ENCODE assay signal across 26 mouse cellular contexts in genomic region chr2:68232929-68233328, GRCm38 (mm10).
"Had no signal": no experiment of that assay in that cellular context is flagged by ENCODE, and none has a peak within 500 bp of the region (broad histone marks: within the 10 kb centered on the region; RNA-seq: fewer than 3 reads in every experiment).

No protein-coding gene starts in this region.

- H3K27me3 ChIP-seq: heart, embryonic 13.5 days; heart, embryonic 15.5 days; hindbrain, embryonic 13.5 days; hindbrain, embryonic 15.5 days; kidney, embryonic 15.5 days; limb, embryonic 12.5 days; liver, embryonic 13.5 days had no signal

- H3K4me3 ChIP-seq: gastrocnemius, adult 2 months; heart, embryonic 13.5 days; heart, embryonic 15.5 days; hindbrain, embryonic 13.5 days; hindbrain, embryonic 15.5 days; kidney, embryonic 15.5 days; limb, embryonic 10.5 days; limb, embryonic 12.5 days; liver, embryonic 13.5 days had no signal

- H3K4me1 ChIP-seq: hindbrain, embryonic 13.5 days; hindbrain, embryonic 15.5 days; limb, embryonic 10.5 days; limb, embryonic 12.5 days; liver, embryonic 13.5 days had no signal

- H3K36me3 ChIP-seq: heart, embryonic 15.5 days; hindbrain, embryonic 13.5 days; hindbrain, embryonic 15.5 days; kidney, embryonic 15.5 days; limb, embryonic 10.5 days; limb, embryonic 12.5 days; liver, embryonic 13.5 days had no signal

- H3K27ac ChIP-seq: gastrocnemius, adult 2 months; heart, embryonic 13.5 days; heart, embryonic 15.5 days; hindbrain, embryonic 13.5 days; hindbrain, embryonic 15.5 days; hindbrain, postnatal 0 days; kidney, embryonic 15.5 days; kidney, postnatal 0 days; limb, embryonic 10.5 days; limb, embryonic 12.5 days; liver, embryonic 13.5 days had no signal

- H3K4me2 ChIP-seq: heart, embryonic 11.5 days; heart, embryonic 13.5 days; heart, embryonic 15.5 days; hindbrain, embryonic 13.5 days; hindbrain, embryonic 15.5 days; kidney, embryonic 15.5 days; limb, embryonic 12.5 days; liver, embryonic 11.5 days; liver, embryonic 13.5 days had no signal

- H3K9ac ChIP-seq: heart, embryonic 13.5 days; heart, embryonic 15.5 days; hindbrain, embryonic 13.5 days; hindbrain, embryonic 15.5 days; kidney, embryonic 15.5 days; limb, embryonic 12.5 days; liver, embryonic 13.5 days had no signal

- H3K9me3 ChIP-seq: heart, embryonic 13.5 days; heart, embryonic 15.5 days; hindbrain, embryonic 13.5 days; hindbrain, embryonic 15.5 days; kidney, embryonic 15.5 days; limb, embryonic 10.5 days; limb, embryonic 12.5 days; liver, embryonic 13.5 days had no signal

- ATAC-seq: hindbrain, postnatal 0 days; intestine, embryonic 16.5 days had no signal

- DNase-seq: gastrocnemius, adult 2 months; gastrocnemius, postnatal 10 days; gastrocnemius, postnatal 25 days; heart, adult 18-20 months; heart, postnatal 14 days; heart, postnatal 36 days; kidney, adult 11 months; kidney, adult 2 months; kidney, adult 9 months; kidney, postnatal 14 days; kidney, postnatal 36 days; layer of hippocampus, postnatal 36 days; liver; liver, embryonic 13.5 days had no signal
